Mouse (Mus musculus) cerebellum, adult 2 months (tissue): ENCODE measurements around the gene Bcas3.

Experiments
- CTCF ChIP-seq: fragments of 200-500 bp; IDR thresholded peaks from 2 replicates; pipeline ENCODE4 v1.5.1; 2011; ENCODE audit warnings: low read depth, mild to moderate bottlenecking, control low read depth, low read length, moderate library complexity, borderline replicate concordance; ENCODE audit not compliant: insufficient read depth
- POLR2A ChIP-seq: fragments of 200-500 bp; IDR thresholded peaks from 2 replicates; pipeline ENCODE4 v1.6.1; 2011; ENCODE audit warnings: low read length, control low read depth, borderline replicate concordance; ENCODE audit not compliant: insufficient read depth

DNA sequence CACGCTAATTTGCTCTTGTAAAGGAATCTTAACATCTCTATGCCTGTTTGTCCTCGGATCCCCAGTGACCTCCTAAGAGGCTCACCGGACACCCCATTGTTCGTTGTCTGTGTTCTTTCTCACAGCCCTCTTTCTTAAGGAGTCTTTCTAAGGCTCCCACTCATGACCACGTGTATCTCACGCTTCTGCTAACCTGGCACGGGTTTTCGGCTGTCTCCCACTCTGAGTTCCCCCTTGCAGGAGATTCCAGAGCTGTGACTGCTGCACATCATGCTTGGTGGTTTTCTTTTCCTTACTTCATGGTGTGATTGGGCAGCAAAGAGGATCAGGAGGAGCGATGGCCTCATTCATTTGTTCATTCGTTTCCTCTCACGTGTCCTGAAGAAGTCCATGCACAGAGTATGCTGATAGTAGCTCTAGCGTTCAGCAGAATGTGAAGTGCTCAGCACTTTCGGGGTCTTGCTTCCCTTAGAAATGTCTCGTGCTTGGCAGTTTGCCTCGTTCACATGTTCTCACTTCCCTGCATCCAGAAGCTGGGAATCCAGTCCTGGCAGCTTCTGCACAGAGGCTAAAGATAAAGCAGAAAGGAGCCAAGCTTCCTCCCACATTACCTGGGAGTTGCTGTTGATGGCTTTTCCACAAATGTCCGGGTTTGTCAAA, 172.0 kb downstream of the Bcas3 start:
- TF ChIP-seq POLR2A = no peak
- no peak for TF ChIP-seq CTCF
